Mouse (Mus musculus) thymus, adult 2 months (tissue): ENCODE measurements at regions not wholly inside any gene's neighbourhood (a gene's known extent, or its start where the extent isn't known, plus 50 kb on each side); places are given as distances from the start of the nearest gene placed in this dataset.
A peak's percentile ranks its signal among the peaks of the same experiment; 100 is the strongest.
"Not testable (repeated sequence)": the region's sequence is repeated elsewhere in the genome, so short reads cannot be mapped to it uniquely, and the experiment has no call there.

ENCODE experiments used
- DNase-seq: peaks from one replicate; pipeline ENCODE4 v3.0.0; 2021
- H3K27ac ChIP-seq: fragments of 200-500 bp; 2 replicates; pipeline ENCODE4 v1.5.1; 2012; ENCODE audit warnings: low read length, control low read depth; ENCODE audit not compliant: control insufficient read depth, insufficient read depth
- H3K27me3 ChIP-seq: fragments of 200-500 bp; 2 replicates; pipeline ENCODE4 v1.6.1; 2012; ENCODE audit warnings: mild to moderate bottlenecking, low read length, moderate library complexity, mixed read lengths; ENCODE audit not compliant: control insufficient read depth, insufficient read depth
- H3K36me3 ChIP-seq: fragments of 200-500 bp; 2 replicates; pipeline ENCODE4 v1.6.1; 2012; ENCODE audit warnings: mild to moderate bottlenecking, low read length, moderate library complexity; ENCODE audit not compliant: control insufficient read depth, insufficient read depth
- H3K4me1 ChIP-seq: fragments of 200-500 bp; replicated peaks from 2 replicates; pipeline ENCODE4 v1.6.1; 2012; ENCODE audit warnings: low read length; ENCODE audit not compliant: control insufficient read depth, insufficient read depth
- H3K4me3 ChIP-seq: fragments of 200-500 bp; 2 replicates; pipeline ENCODE4 v1.5.1; 2012; ENCODE audit warnings: mild to moderate bottlenecking, low read length, control low read depth, moderate library complexity; ENCODE audit not compliant: control insufficient read depth, insufficient read depth
- CTCF ChIP-seq: fragments of 200-500 bp; IDR thresholded peaks from 2 replicates; pipeline ENCODE4 v1.5.1; 2012; ENCODE audit warnings: mild to moderate bottlenecking, control low read depth, low read length, moderate library complexity, borderline replicate concordance; ENCODE audit not compliant: control insufficient read depth, poor library complexity, insufficient read depth; ENCODE audit errors: extremely low read depth
- POLR2A ChIP-seq: fragments of 200-500 bp; IDR thresholded peaks from 2 replicates; pipeline ENCODE4 v1.6.1; 2012; ENCODE audit warnings: mild to moderate bottlenecking, low read length, control low read depth, moderate library complexity; ENCODE audit not compliant: control insufficient read depth, poor library complexity, insufficient read depth; ENCODE audit errors: extremely low read depth
- WGBS: fragments of 180-500 bp; shearing (Covaris S2); methylation state at CpG from one replicate; pipeline ENCODE4 v1.1.7; 2018; 5-methylcytosine and 5-hydroxymethylcytosine counted together

DNA sequence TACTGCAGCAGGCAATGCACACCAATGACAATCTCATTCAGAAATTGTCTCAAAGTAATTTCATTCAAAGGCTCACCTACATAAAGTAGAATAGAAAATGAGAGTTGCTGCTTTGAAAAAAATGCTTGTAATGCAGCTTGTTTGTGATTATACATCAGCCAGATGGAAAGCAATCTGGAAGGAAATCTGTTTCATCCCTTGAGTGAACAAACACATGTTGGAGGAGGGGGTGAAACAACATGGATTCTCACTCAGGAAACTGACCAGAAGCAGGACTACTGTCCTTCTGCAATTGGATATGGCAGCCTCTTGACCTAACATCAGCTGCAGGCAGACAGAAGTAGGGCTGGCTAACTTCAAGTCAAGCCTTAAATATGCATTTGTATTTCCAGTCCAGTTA lies 84.8 kb upstream of the Cep85l start:
- no peak for DNase-seq
- H3K4me1 ChIP-seq: no peaks in the 10 kb centered on the region
- no peaks in the 10 kb centered on the region for H3K27me3 ChIP-seq
- TF ChIP-seq POLR2A (no peak), CTCF (no peak)
- no peak overlapping the region for H3K27ac ChIP-seq
- no peaks in the 10 kb centered on the region for H3K36me3 ChIP-seq
- no peak overlapping the region for H3K4me3 ChIP-seq

DNA sequence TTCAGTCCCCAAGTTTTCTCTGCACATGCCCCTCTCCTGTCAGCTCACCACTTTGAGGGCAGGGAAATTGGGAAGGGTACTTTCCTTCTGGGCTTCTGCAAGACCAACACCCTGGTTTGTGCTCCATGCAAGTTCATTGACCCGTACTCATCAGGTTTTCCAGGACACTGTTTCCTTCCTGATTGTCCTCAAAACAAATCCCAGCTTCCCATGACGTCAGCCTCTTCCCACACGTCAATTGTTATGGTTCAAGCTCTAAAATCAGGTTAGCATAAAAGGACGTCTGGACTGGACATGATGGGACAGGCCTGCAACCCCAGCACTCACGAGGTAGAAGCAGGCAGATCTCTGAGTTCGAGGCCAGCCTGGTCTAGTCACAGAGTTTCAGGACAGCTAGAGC lies 84.3 kb upstream of the Cep85l start:
- TF ChIP-seq CTCF (no peak), POLR2A (no peak)
- Histone ChIP-seq H3K36me3 (no peaks in the 10 kb centered on the region), H3K27me3 (no peaks in the 10 kb centered on the region), H3K4me1 (no peaks in the 10 kb centered on the region), H3K4me3 (no peak overlapping the region), H3K27ac (no peak overlapping the region)
- DNase-seq: no peak
- WGBS: 93% methylated on average over 6 of the region's 6 CpGs

DNA sequence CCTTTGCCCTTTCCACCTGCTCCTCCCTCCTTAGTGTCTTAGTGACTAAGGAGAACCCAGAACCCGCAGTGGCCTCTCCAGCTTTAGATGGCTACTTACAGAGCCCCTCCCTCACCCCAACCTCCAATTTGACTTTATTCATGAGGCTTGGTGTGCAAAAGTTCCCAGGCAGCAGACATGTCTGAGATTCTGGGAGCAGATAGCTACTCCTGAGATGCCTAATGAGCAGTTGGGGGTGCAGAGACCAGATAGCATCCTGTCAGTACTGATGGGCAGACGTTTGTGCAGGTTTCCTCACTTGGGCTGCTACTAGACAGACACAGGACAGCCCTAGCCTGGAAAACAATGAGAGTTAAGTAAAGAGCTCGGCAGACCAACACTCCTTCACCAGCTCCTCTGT lies 83.7 kb upstream of the Cep85l start:
- no peak for DNase-seq
- no peak overlapping the region for H3K4me3 ChIP-seq
- no peaks in the 10 kb centered on the region for H3K4me1 ChIP-seq
- no peaks in the 10 kb centered on the region for H3K36me3 ChIP-seq
- WGBS: 79% methylated on average over 3 of the region's 3 CpGs
- H3K27ac ChIP-seq: no peak overlapping the region
- no peaks in the 10 kb centered on the region for H3K27me3 ChIP-seq
- TF ChIP-seq POLR2A (no peak), CTCF (no peak)

DNA sequence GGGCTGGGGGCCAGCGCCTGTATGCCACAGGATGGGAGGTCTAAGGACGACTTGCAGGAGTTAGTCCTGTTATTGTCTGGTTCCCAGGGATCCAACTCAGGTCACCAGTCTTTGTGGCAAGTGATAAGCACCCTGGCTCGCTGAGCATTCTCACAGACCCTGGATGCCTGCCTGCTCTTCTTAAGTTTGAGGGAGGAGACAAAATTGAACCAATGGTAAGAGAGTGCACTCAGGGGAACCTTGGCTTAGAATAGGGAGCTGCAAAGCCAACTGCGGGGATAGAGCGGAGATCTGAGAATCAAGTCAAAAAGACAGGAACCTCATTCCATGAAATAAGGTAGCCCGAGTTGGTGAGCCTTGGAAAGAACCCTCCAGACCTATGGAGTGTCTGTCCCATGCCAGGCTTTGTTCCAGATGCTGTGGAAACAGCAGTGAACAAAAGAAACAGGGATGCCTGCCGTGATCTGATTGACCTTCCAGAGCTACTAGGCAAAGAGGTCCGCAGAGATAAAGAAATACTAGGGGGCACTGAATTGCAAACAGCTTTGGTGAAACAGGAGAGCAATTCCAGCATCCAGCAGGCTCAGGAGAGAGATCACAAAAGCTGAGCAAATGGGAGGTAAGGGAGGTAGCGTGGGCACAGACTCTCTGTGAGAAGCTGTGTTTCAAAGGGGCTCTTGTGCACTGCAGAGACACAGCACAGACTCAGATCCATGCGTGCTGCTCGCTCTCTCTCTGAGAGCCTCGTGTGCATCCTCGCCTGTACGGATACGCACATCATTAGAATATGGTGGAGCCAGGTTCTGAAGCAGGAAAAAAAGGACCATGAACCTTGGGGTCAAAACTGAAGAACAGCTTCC lies 82.9 kb upstream of the Cep85l start:
- no peaks in the 10 kb centered on the region for H3K4me1 ChIP-seq
- no peak overlapping the region for H3K27ac ChIP-seq
- H3K36me3 ChIP-seq: no peaks in the 10 kb centered on the region
- no peak overlapping the region for H3K4me3 ChIP-seq
- no peaks in the 10 kb centered on the region for H3K27me3 ChIP-seq
- no peak for TF ChIP-seq CTCF
- TF ChIP-seq POLR2A: no peak
- 89% methylated on average over 15 of the region's 15 CpGs for WGBS
- no peak for DNase-seq

DNA sequence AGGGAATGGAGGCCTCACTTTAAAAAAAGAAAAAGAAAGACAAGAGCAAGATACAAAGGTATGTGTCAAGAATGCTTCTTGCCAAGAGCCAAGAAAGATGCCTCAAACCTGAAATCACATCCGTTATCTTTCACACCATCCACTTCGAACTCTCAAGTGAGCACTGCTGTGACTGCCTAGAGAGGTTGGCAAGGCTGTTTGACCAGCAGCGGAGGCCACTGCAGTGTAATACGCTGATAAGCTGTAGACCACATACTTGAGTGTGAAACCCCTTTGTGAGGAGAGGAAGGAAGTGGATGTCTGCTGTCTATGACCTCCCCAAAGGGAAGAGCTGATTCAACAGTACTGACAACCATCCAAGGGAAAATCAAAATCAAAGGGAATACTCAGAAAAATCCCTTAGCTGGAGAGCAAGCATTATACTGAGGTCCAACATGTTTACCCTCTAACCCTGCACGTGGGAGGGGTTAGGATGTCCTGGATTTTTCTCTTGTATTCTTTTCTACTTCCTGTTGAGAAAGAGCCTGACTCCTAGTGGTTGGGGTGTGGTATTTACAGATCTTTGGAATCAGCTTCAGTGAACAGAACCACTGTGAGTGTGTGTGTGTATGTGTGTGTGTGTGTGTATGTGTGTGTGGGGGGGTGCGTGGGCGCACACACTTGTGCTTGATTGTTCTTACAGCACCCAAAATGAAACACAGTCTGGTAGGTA lies 81.5 kb upstream of the Cep85l start:
- 37% methylated on average over 7 of the region's 7 CpGs for WGBS
- DNase-seq: peak; percentile 7
- TF ChIP-seq CTCF (no peak), POLR2A (no peak)
- Histone ChIP-seq H3K4me1 (no peaks in the 10 kb centered on the region), H3K27ac (no peak overlapping the region), H3K4me3 (no peak overlapping the region), H3K36me3 (no peaks in the 10 kb centered on the region), H3K27me3 (no peaks in the 10 kb centered on the region)

DNA sequence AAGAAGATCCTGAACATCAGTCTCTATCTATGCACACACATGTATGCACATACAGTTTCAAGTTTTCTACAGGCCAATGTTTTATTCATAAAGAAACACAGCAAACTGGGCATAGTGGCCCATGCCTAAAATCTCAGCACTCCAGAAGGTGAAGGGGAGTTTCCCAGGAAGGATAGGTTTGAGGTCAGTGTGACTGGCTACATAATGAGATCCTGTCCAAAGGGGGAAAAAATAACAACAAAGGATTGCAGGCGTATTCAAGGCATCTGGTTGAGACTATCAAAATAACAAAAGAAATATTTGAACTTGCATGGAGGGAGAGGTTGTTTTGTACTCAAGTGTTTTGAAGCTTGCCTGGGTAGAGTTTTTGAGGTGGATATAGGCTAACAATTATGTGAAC lies 80.0 kb upstream of the Cep85l start:
- not testable (repeated sequence) for H3K27ac ChIP-seq, H3K4me3 ChIP-seq, DNase-seq, H3K36me3 ChIP-seq, H3K27me3 ChIP-seq, H3K4me1 ChIP-seq
- 88% methylated on average over 1 of the region's 1 CpGs for WGBS
